11 mouse cellular contexts compared by ENCODE assay signal in the genomic region with DNA sequence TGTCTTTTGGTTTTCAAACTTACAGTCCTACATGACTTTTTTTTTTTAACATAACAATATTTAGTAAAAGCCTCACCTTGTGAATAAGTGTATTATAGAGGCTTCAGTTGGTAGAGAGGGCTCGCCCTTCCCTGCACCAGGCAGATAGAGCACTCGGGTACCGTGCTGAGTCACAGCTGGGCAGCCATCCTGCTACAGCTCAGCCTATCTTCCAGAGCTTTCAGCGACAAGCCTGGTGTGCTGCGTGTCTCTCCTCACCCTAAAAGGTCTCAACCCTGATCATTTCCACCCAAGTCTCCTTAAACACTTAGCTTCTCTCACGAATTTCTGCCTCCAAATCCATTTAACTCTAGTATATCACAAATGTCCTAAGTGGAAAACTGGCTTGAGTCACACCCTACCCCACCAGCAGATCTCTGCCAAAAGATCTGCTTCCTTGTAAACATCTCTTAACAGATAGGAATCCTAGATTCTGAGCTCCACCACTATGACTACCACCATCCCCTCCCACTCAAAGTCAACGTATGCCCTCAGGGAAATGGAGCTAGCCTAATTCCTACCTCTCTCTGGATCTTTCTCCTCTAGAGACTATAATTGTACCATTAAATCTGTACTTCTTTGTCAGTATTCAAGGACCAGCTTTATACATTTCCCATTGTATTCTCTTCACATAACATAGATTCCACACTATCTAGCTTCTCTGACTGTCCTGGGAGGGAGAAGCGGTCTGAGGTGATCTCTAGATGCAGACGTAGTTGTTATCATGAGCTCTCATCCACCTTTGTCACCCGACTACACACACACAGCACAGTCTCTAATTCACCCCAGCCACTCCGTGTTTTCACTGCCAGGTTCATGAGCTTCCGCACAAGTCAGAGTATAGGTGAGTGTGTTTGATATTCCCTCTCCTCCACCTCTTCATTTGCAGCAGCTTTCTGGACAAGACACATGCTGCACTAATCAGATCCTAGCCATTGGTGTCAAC. TPM values are rescaled to one million over a fixed set of nuclear protein-coding genes. Genes with fewer than 3 reads are reported as not detected.
A peak's percentile ranks its signal among the peaks of the same experiment; 100 is the strongest.
DNase-seq lines count a peak whose midpoint lies in the region; ATAC-seq lines count a peak whose summit lies in the region.
"Had no signal": no experiment of that assay in that cellular context is flagged by ENCODE, and none has a peak within 500 bp of the region (broad histone marks: within the 10 kb centered on the region; RNA-seq: fewer than 3 reads in every experiment).

No protein-coding gene starts in this region.

- WGBS in embryonic facial prominence, embryonic 13.5 days: 68% methylated on average over 12 of the region's 12 CpGs
- WGBS in embryonic facial prominence, embryonic 10.5 days: 76% methylated on average over 12 of the region's 12 CpGs
- 76% methylated on average over 12 of the region's 12 CpGs for WGBS in hindbrain, embryonic 11.5 days

- no peak for ATAC-seq in embryonic facial prominence, embryonic 13.5 days (ENCODE audit: insufficient number of reproducible peaks, insufficient read depth, low FRiP score, low TSS enrichment, low read depth)
- peak; percentile 67 for ATAC-seq in common myeloid progenitor, adult 5-6 weeks (replicated peaks; ENCODE audit: low read depth, poor library complexity, severe bottlenecking)
- ATAC-seq in megakaryocyte, adult 5-6 weeks (ENCODE audit: poor library complexity, severe bottlenecking): peak; percentile 26; the same call in 1 of the 2 replicates
- ATAC-seq in hindbrain, embryonic 11.5 days (ENCODE audit: low FRiP score): no peak
- ATAC-seq: forebrain, postnatal 0 days had no signal

- H3K36me3 ChIP-seq in embryonic facial prominence, embryonic 13.5 days: no peaks in the 10 kb centered on the region
- H3K36me3 ChIP-seq in embryonic facial prominence, embryonic 10.5 days (replicated peaks): no peaks in the 10 kb centered on the region
- H3K36me3 ChIP-seq in hindbrain, embryonic 11.5 days (ENCODE audit: control insufficient read depth, insufficient read depth, low read length): no peaks in the 10 kb centered on the region

- peak overlapping the region; percentile 28; the same call in 1 of the 2 replicates for H3K27ac ChIP-seq in embryonic facial prominence, embryonic 13.5 days
- H3K27ac ChIP-seq in embryonic facial prominence, embryonic 10.5 days (replicated peaks): no peak overlapping the region
- H3K27ac ChIP-seq in hindbrain, embryonic 11.5 days (ENCODE audit: low read depth, low read length): no peak overlapping the region

- no peaks in the 10 kb centered on the region for H3K9me3 ChIP-seq in embryonic facial prominence, embryonic 13.5 days
- H3K9me3 ChIP-seq in embryonic facial prominence, embryonic 10.5 days: 0 out of 2 replicates have a peak, but pooled peaks cover 2% of the 10 kb centered on the region
- no peaks in the 10 kb centered on the region for H3K9me3 ChIP-seq in hindbrain, embryonic 11.5 days (ENCODE audit: control insufficient read depth, low read length)

- H3K9ac ChIP-seq in embryonic facial prominence, embryonic 13.5 days: no peak overlapping the region
- H3K9ac ChIP-seq in hindbrain, embryonic 11.5 days (ENCODE audit: low read depth, low read length): no peak overlapping the region
- H3K9ac ChIP-seq: forebrain, postnatal 0 days had no signal

- no peak overlapping the region for H3K4me2 ChIP-seq in embryonic facial prominence, embryonic 13.5 days
- H3K4me2 ChIP-seq in hindbrain, embryonic 11.5 days (replicated peaks; ENCODE audit: low read depth, low read length): no peak overlapping the region

- H3K4me3 ChIP-seq in embryonic facial prominence, embryonic 13.5 days: no peak overlapping the region
- H3K4me3 ChIP-seq in embryonic facial prominence, embryonic 10.5 days: no peak overlapping the region
- H3K4me3 ChIP-seq in hindbrain, embryonic 11.5 days (ENCODE audit: low read depth, low read length): no peak overlapping the region

- H3K27me3 ChIP-seq in embryonic facial prominence, embryonic 13.5 days: no peaks in the 10 kb centered on the region
- H3K27me3 ChIP-seq in embryonic facial prominence, embryonic 10.5 days (replicated peaks; ENCODE audit: low read depth, poor library complexity, severe bottlenecking): no peaks in the 10 kb centered on the region
- no peaks in the 10 kb centered on the region for H3K27me3 ChIP-seq in hindbrain, embryonic 11.5 days (ENCODE audit: control insufficient read depth, insufficient read depth, low read length)

- peaks cover 6% of the 10 kb centered on the region; the same call in 1 of the 2 replicates for H3K4me1 ChIP-seq in embryonic facial prominence, embryonic 13.5 days
- peaks cover 16% of the 10 kb centered on the region; the same call in 1 of the 2 replicates for H3K4me1 ChIP-seq in embryonic facial prominence, embryonic 10.5 days
- H3K4me1 ChIP-seq in hindbrain, embryonic 11.5 days (replicated peaks; ENCODE audit: control insufficient read depth, insufficient read depth, low read length): no peaks in the 10 kb centered on the region

- DNase-seq in embryonic facial prominence, embryonic 10.5 days (ENCODE audit: low spot score): no peak
- peak; percentile 60 for DNase-seq in 416B (ENCODE audit: low read depth)
- DNase-seq in thymus, postnatal 10 days (ENCODE audit: low spot score in 2 of 2): no peak
- no peak for DNase-seq in cerebellum, adult 18-20 months
- DNase-seq in hindbrain, embryonic 11.5 days (ENCODE audit: low spot score): no peak
- DNase-seq: embryo, embryonic 11 days; forebrain, postnatal 0 days; kidney, postnatal 14 days had no signal

RNA-seq across cellular contexts. Expression of gene Dok1, which starts 18.5 kb away (rescaled TPM):
- 11.5 and 12.8 TPM in 2 replicates for polyA plus RNA-seq in embryonic facial prominence, embryonic 13.5 days (2015; fragmentation: Nextera tagmentation; extraction: Ambion mirVana)
- polyA plus RNA-seq in embryonic facial prominence, embryonic 10.5 days (2016; fragmentation: Nextera tagmentation; extraction: Ambion mirVana): 11.1 and 12.2 TPM in 2 replicates
- 13.2 and 15.2 TPM in 2 replicates for total RNA-seq in common myeloid progenitor, adult 5-6 weeks (2017)
- 10.2 and 12.3 TPM in 2 replicates for total RNA-seq in megakaryocyte, adult 5-6 weeks (2015)
- 23.5 and 26.8 TPM in 2 replicates for total RNA-seq in megakaryocyte, adult 5-6 weeks (2017)
- polyA plus RNA-seq in hindbrain, embryonic 11.5 days (2014; fragmentation: Nextera tagmentation; extraction: Ambion mirVana): 4.5 and 6.6 TPM in 2 replicates

RNA-seq across cellular contexts. Expression of gene Loxl3, which starts 19.2 kb away (rescaled TPM):
- polyA plus RNA-seq in embryonic facial prominence, embryonic 13.5 days (2015; fragmentation: Nextera tagmentation; extraction: Ambion mirVana): 20.9 and 24.1 TPM in 2 replicates
- polyA plus RNA-seq in embryonic facial prominence, embryonic 10.5 days (2016; fragmentation: Nextera tagmentation; extraction: Ambion mirVana): 11.4 and 11.6 TPM in 2 replicates
- 1.4 and 2.1 TPM in 2 replicates for total RNA-seq in common myeloid progenitor, adult 5-6 weeks (2017)
- total RNA-seq in megakaryocyte, adult 5-6 weeks (2015): 0.30 and 0.65 TPM in 2 replicates
- 0.44 and 1.4 TPM in 2 replicates for total RNA-seq in megakaryocyte, adult 5-6 weeks (2017)
- 7.1 and 7.7 TPM in 2 replicates for polyA plus RNA-seq in hindbrain, embryonic 11.5 days (2014; fragmentation: Nextera tagmentation; extraction: Ambion mirVana)

RNA-seq across cellular contexts. Expression of gene Aup1, which starts 39.5 kb away (rescaled TPM):
- 177 and 206 TPM in 2 replicates for polyA plus RNA-seq in embryonic facial prominence, embryonic 13.5 days (2015; fragmentation: Nextera tagmentation; extraction: Ambion mirVana)
- 148 and 172 TPM in 2 replicates for polyA plus RNA-seq in embryonic facial prominence, embryonic 10.5 days (2016; fragmentation: Nextera tagmentation; extraction: Ambion mirVana)
- 100 and 115 TPM in 2 replicates for total RNA-seq in common myeloid progenitor, adult 5-6 weeks (2017)
- 156 and 191 TPM in 2 replicates for total RNA-seq in megakaryocyte, adult 5-6 weeks (2015)
- total RNA-seq in megakaryocyte, adult 5-6 weeks (2017): 143 and 168 TPM in 2 replicates
- 112 TPM in 2 replicates for polyA plus RNA-seq in hindbrain, embryonic 11.5 days (2014; fragmentation: Nextera tagmentation; extraction: Ambion mirVana)

RNA-seq across cellular contexts. Expression of gene Htra2, which starts 40.3 kb away (rescaled TPM):
- polyA plus RNA-seq in embryonic facial prominence, embryonic 13.5 days (2015; fragmentation: Nextera tagmentation; extraction: Ambion mirVana): 72.6 and 75.4 TPM in 2 replicates
- polyA plus RNA-seq in embryonic facial prominence, embryonic 10.5 days (2016; fragmentation: Nextera tagmentation; extraction: Ambion mirVana): 83.5 and 90.0 TPM in 2 replicates
- 46.3 and 65.5 TPM in 2 replicates for total RNA-seq in common myeloid progenitor, adult 5-6 weeks (2017)
- total RNA-seq in megakaryocyte, adult 5-6 weeks (2015): 53.9 and 55.6 TPM in 2 replicates
- total RNA-seq in megakaryocyte, adult 5-6 weeks (2017): 34.1 and 41.4 TPM in 2 replicates
- 31.7 and 33.9 TPM in 2 replicates for polyA plus RNA-seq in hindbrain, embryonic 11.5 days (2014; fragmentation: Nextera tagmentation; extraction: Ambion mirVana)

RNA-seq across cellular contexts. Expression of gene Dqx1, which starts 42.9 kb away (rescaled TPM):
- 1.3 TPM in 2 replicates for polyA plus RNA-seq in embryonic facial prominence, embryonic 13.5 days (2015; fragmentation: Nextera tagmentation; extraction: Ambion mirVana)
- polyA plus RNA-seq in embryonic facial prominence, embryonic 10.5 days (2016; fragmentation: Nextera tagmentation; extraction: Ambion mirVana): 1.8 and 2.8 TPM in 2 replicates
- total RNA-seq in common myeloid progenitor, adult 5-6 weeks (2017): 0.78 TPM in 1 of 2 replicates, not detected in the other
- total RNA-seq in megakaryocyte, adult 5-6 weeks (2015): 2.2 and 2.3 TPM in 2 replicates
- total RNA-seq in megakaryocyte, adult 5-6 weeks (2017): 0.62 and 1.2 TPM in 2 replicates
- 0.81 and 0.93 TPM in 2 replicates for polyA plus RNA-seq in hindbrain, embryonic 11.5 days (2014; fragmentation: Nextera tagmentation; extraction: Ambion mirVana)

Comparison
In these comparisons a context has a peak if more than half of its experiments do, and no peak if none do; other contexts are left out.
1. ATAC-seq: peak in common myeloid progenitor, adult 5-6 weeks (single experiment) and megakaryocyte, adult 5-6 weeks (single experiment); none in embryonic facial prominence, embryonic 13.5 days (single experiment) and hindbrain, embryonic 11.5 days (single experiment).